ENCODE assay signal across 8 mouse cellular contexts in genomic region chr1:63445656-63446046, GRCm38 (mm10). TPM values are rescaled to one million over a fixed set of nuclear protein-coding genes. Genes with fewer than 3 reads are reported as not detected.
DNase-seq lines count a peak whose midpoint lies in the region; ATAC-seq and TF ChIP-seq lines count a peak whose summit lies in the region.

Gene Adam23, plus strand, starts transcription at chr1:63445891.

- H3K4me1 ChIP-seq in heart, adult 2 months (ENCODE audit: control insufficient read depth, insufficient read depth, low read length): no peaks in the 10 kb centered on the region
- no peaks in the 10 kb centered on the region for H3K4me1 ChIP-seq in brown adipose tissue, adult 24 weeks (ENCODE audit: control insufficient read depth, insufficient read depth, insufficient read length, low read length)
- H3K4me1 ChIP-seq in forebrain, embryonic 13.5 days: peaks cover 12% of the 10 kb centered on the region
- H3K4me1 ChIP-seq in hindbrain, embryonic 12.5 days: peaks cover 10% of the 10 kb centered on the region

- H3K9ac ChIP-seq in heart, adult 2 months (ENCODE audit: low read depth, low read length): peak within 1 kb of the TSS; percentile 36
- peak within 1 kb of the TSS; percentile 87 for H3K9ac ChIP-seq in forebrain, embryonic 13.5 days
- H3K9ac ChIP-seq in hindbrain, embryonic 12.5 days: peak within 1 kb of the TSS; percentile 85

- TF ChIP-seq POLR2A in heart, adult 2 months (IDR thresholded peaks at IDR 0.05; ENCODE audit: insufficient read depth, low read depth, low read length): no peak

- H3K4me3 ChIP-seq in heart, adult 2 months: peak within 1 kb of the TSS; percentile 44
- peak within 1 kb of the TSS; percentile 54 for H3K4me3 ChIP-seq in brown adipose tissue, adult 24 weeks (ENCODE audit: insufficient read depth, low read depth, low read length)
- H3K4me3 ChIP-seq in forebrain, embryonic 13.5 days: peak within 1 kb of the TSS; percentile 79
- peak within 1 kb of the TSS; percentile 79 for H3K4me3 ChIP-seq in hindbrain, embryonic 12.5 days

- DNase-seq in heart, adult 2 months: peak; percentile 5 to 31
- no peak for DNase-seq in heart, postnatal 25 days (ENCODE audit: low spot score)
- DNase-seq in left cerebral cortex, postnatal 36 days (ENCODE audit: low spot score in 2 of 2): peak; percentile 82 to 89
- peak; percentile 0 for DNase-seq in naive thymus-derived CD4-positive, alpha-beta T cell, adult 2 months (ENCODE audit: low read depth)
- peak; percentile 19 for DNase-seq in urinary bladder, postnatal 25 days (ENCODE audit: low spot score)

- WGBS in heart, adult 2 months: 2% methylated on average over 37 of the region's 41 CpGs
- under 1% methylated on average over 36 of the region's 41 CpGs for WGBS in forebrain, embryonic 13.5 days
- WGBS in hindbrain, embryonic 12.5 days: under 1% methylated on average over 38 of the region's 41 CpGs

- H3K9me3 ChIP-seq in forebrain, embryonic 13.5 days (replicated peaks): no peaks in the 10 kb centered on the region
- no peaks in the 10 kb centered on the region for H3K9me3 ChIP-seq in hindbrain, embryonic 12.5 days (replicated peaks)

- intact Hi-C loops in heart, adult 2 months (cut with DNase I): no loop called here
- intact Hi-C loops in heart, postnatal 25 days (cut with DNase I): no loop called here
- intact Hi-C loops in left cerebral cortex, postnatal 36 days (cut with DNase I): loop anchor here (5.0 to 10.0 kb wide), 2 partner anchors 171 to 268 kb away; partner anchors contain the start of genes Eef1b2, Ndufs1 and Zdbf2

- TF ChIP-seq EP300 in heart, adult 2 months (IDR thresholded peaks at IDR 0.05; ENCODE audit: insufficient read depth, low read depth, low read length): no peak

- no peak within 1 kb of the TSS for H3K27ac ChIP-seq in heart, adult 2 months
- no peak within 1 kb of the TSS for H3K27ac ChIP-seq in brown adipose tissue, adult 24 weeks (replicated peaks; ENCODE audit: low read depth, low read length)
- H3K27ac ChIP-seq in forebrain, embryonic 13.5 days: peak within 1 kb of the TSS; percentile 22
- peak within 1 kb of the TSS; percentile 83 for H3K27ac ChIP-seq in hindbrain, embryonic 12.5 days

- H3K79me2 ChIP-seq in heart, adult 2 months (replicated peaks; ENCODE audit: control insufficient read depth, insufficient read depth, low read length): no peaks in the 10 kb centered on the region

- no peak for TF ChIP-seq CTCF in heart, adult 2 months (IDR thresholded peaks at IDR 0.05)

- H3K36me3 ChIP-seq in heart, adult 2 months (ENCODE audit: control insufficient read depth, insufficient read depth, low read length): no peaks in the 10 kb centered on the region
- H3K36me3 ChIP-seq in forebrain, embryonic 13.5 days (ENCODE audit: poor library complexity, severe bottlenecking): no peaks in the 10 kb centered on the region
- no peaks in the 10 kb centered on the region for H3K36me3 ChIP-seq in hindbrain, embryonic 12.5 days

- H3K27me3 ChIP-seq in heart, adult 2 months (ENCODE audit: control insufficient read depth, insufficient read depth, low read length): no peaks in the 10 kb centered on the region; the same call in 1 of the 2 replicates
- 0 out of 2 replicates have a peak, but pooled peaks cover 4% of the 10 kb centered on the region for H3K27me3 ChIP-seq in forebrain, embryonic 13.5 days
- H3K27me3 ChIP-seq in hindbrain, embryonic 12.5 days: no peaks in the 10 kb centered on the region

- peak; percentile 92 for ATAC-seq in forebrain, embryonic 13.5 days
- ATAC-seq in hindbrain, embryonic 12.5 days (ENCODE audit: low FRiP score): peak; percentile 93

- H3K4me2 ChIP-seq in forebrain, embryonic 13.5 days: peak within 1 kb of the TSS; percentile 98
- H3K4me2 ChIP-seq in hindbrain, embryonic 12.5 days (replicated peaks): peak within 1 kb of the TSS; percentile 91

RNA-seq across cellular contexts. Expression of gene Adam23, which starts in this region (rescaled TPM):
- 1 to 10 TPM; 1.4 to 1.7 TPM for total RNA-seq in heart, adult 2 months (2021)
- polyA plus RNA-seq in heart, adult 2 months (2012; rRNA removed): 1.0 and 2.9 TPM in 2 replicates
- 1 to 10 TPM; 2.2 to 2.8 TPM for total RNA-seq in heart, postnatal 25 days (2021)
- polyA plus RNA-seq in brown adipose tissue, adult 24 weeks (2012; ENCODE audit: insufficient read depth, insufficient read length, missing spikeins): 3.4 and 3.5 TPM in 2 replicates
- polyA plus RNA-seq in forebrain, embryonic 13.5 days (2015; fragmentation: Nextera tagmentation; extraction: Ambion mirVana): 8.9 and 10.0 TPM in 2 replicates
- 11.4 and 13.4 TPM in 2 replicates for polyA plus RNA-seq in hindbrain, embryonic 12.5 days (2016; fragmentation: Nextera tagmentation; extraction: Ambion mirVana)
- total RNA-seq in left cerebral cortex, postnatal 36 days (2021): 100 to 1,000 TPM; 151 to 154 TPM

Comparison
In these comparisons a context has a peak if more than half of its experiments do, and no peak if none do; other contexts are left out.
1. RNA of gene Adam23 (total RNA-seq): 151 to 154 TPM in left cerebral cortex, postnatal 36 days; 2.2 to 2.8 TPM in heart, postnatal 25 days and 1.4 to 1.7 TPM in heart, adult 2 months; every median in the first group is over 10 times any median in the second.
2. H3K27ac ChIP-seq: peak in forebrain, embryonic 13.5 days (single experiment) and hindbrain, embryonic 12.5 days (single experiment); none in heart, adult 2 months (single experiment) and brown adipose tissue, adult 24 weeks (single experiment).
3. H3K9ac ChIP-seq: peak in every context shown above with its lines; median percentile 87 in forebrain, embryonic 13.5 days; 85 in hindbrain, embryonic 12.5 days; 36 in heart, adult 2 months.
4. Peak in every context shown above with its lines, with median percentiles within 50 percentile points of each other: H3K4me3 ChIP-seq.